Mouse (Mus musculus) heart, adult 9 months (tissue): ENCODE results near the gene Gng10.

ENCODE experiments used
- DNase-seq, 2 experiments: peaks; one replicate each; pipeline ENCODE4 v3.0.0; 2022; ENCODE audit warnings: low spot score in 2 of 2

The Gng10 gene

GRCm38 (mm10) chr4:59015181-59015580 is 19.7 kb upstream of the Gng10 start:
- no peak for DNase-seq

- no peak for DNase-seq
Observed at GRCm38 (mm10) chr4:59016922-59017321, 18.0 kb upstream of the Gng10 start.

GRCm38 (mm10) chr4:59034325-59034917 is 467 bp upstream of the Gng10 start:
- no peak for DNase-seq

- no peak for DNase-seq
Observed at GRCm38 (mm10) chr4:59035786-59036350, 980 bp downstream of the Gng10 start.

- DNase-seq: peak; percentile 61 to 73
Observed at GRCm38 (mm10) chr4:59036490-59037127, 1.7 kb downstream of the Gng10 start.

GRCm38 (mm10) chr4:59037525-59037924 is 2.6 kb downstream of the Gng10 start:
- no peak for DNase-seq

GRCm38 (mm10) chr4:59040397-59041287 is 5.8 kb downstream of the Gng10 start:
- no peak for DNase-seq

GRCm38 (mm10) chr4:59043074-59043473 is 8.2 kb downstream of the Gng10 start:
- no peak for DNase-seq

GRCm38 (mm10) chr4:59043891-59044290 is 9.0 kb downstream of the Gng10 start:
- no peak for DNase-seq

GRCm38 (mm10) chr4:59047222-59047621 is 12.3 kb downstream of the Gng10 start:
- no peak for DNase-seq

GRCm38 (mm10) chr4:59051081-59051480 is 16.2 kb downstream of the Gng10 start:
- no peak for DNase-seq

GRCm38 (mm10) chr4:59057929-59058328 is 23.0 kb downstream of the Gng10 start:
- no peak for DNase-seq

- DNase-seq: no peak
Observed at GRCm38 (mm10) chr4:59062526-59062925, 27.6 kb downstream of the Gng10 start.

- no peak for DNase-seq
Observed at GRCm38 (mm10) chr4:59069276-59069675, 34.4 kb downstream of the Gng10 start.

GRCm38 (mm10) chr4:59083430-59083829 is 48.5 kb downstream of the Gng10 start:
- DNase-seq: no peak

- DNase-seq: no peak
Observed at GRCm38 (mm10) chr4:59089391-59089790, 54.5 kb downstream of the Gng10 start.
